Mouse (Mus musculus) splenic B cell, adult 2 months (primary cell): ENCODE measurements around the gene Fez2.

ENCODE experiments used
- DNase-seq: peaks from one replicate; pipeline ENCODE4 v3.0.0-alpha.2; 2011; ENCODE audit warnings: low read depth, low spot score
- H3K27me3 ChIP-seq: 2 replicates; pipeline ENCODE4 v1.6.1; 2012; ENCODE audit warnings: mild to moderate bottlenecking, low read length, moderate library complexity, mixed read lengths; ENCODE audit not compliant: control insufficient read depth, poor library complexity, insufficient read depth, severe bottlenecking
- H3K36me3 ChIP-seq: 2 replicates; pipeline ENCODE4 v1.6.1; 2012; ENCODE audit warnings: mild to moderate bottlenecking, low read length, moderate library complexity, mixed read lengths; ENCODE audit not compliant: control insufficient read depth, poor library complexity, insufficient read depth, severe bottlenecking

The Fez2 gene

DNA sequence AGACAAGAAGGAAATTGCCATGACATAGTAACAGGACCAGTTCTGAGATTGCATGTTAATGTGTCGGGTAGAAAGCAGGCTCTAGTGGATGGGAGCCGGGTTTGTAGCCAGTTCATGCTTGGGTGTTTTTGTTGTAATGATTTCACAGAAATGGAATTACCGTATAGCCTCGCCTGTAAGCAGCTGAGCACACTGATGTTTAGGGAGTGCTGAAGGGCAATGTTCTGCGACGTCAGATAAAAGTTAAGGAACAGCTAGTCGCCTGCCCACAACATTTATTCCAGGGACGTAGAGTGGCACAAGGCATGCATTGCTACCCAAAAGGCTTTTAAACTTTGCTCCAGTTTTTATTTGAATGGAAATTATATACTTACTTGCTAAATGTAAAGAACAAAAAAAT is 86.5 kb downstream of the Fez2 start:
- Histone ChIP-seq H3K36me3 (no peaks in the 10 kb centered on the region), H3K27me3 (peaks cover 2% of the 10 kb centered on the region; the same call in 1 of the 2 replicates)
- DNase-seq = no peak

DNA sequence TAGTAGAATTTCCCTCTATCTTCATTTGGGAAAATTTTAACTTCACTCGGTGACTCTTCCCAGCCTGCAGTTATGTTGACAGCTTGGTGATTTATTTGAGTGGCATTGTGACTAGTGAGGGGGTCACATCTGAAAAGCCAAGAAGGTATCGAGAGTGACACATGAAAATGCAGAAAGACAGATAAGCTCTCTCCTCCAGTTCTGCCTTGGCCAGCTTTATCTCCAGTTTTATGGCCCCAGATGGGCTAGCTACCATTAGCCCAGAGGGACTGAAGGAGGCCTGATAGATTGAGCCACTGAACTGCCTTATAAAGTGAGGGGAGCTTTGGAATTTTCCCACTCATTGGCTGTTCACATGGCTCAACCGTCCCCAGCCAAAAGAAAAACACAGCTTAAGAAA is 89.7 kb downstream of the Fez2 start:
- no peak for DNase-seq
- no peaks in the 10 kb centered on the region for H3K36me3 ChIP-seq
- no peaks in the 10 kb centered on the region for H3K27me3 ChIP-seq

DNA sequence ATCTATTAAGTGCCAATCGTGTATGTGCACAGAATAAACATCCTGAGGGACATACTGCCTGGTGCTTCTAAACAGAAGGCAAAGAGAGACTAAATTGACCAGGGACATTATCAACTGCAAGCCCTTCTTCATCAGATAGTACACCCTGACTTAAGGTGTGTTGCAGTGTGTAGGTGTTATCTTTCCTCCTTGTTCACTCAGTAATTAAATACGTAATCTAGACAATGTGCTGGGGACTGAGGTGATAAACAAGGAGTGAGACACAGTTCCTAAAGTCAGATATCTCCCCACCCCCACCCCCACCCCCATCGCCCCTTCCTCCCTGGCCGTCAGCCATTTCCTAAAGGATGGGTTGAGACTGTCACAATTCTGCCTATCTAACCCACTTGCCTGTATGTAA is 90.8 kb downstream of the Fez2 start:
- H3K27me3 ChIP-seq = no peaks in the 10 kb centered on the region
- H3K36me3 ChIP-seq = no peaks in the 10 kb centered on the region
- DNase-seq = no peak

DNA sequence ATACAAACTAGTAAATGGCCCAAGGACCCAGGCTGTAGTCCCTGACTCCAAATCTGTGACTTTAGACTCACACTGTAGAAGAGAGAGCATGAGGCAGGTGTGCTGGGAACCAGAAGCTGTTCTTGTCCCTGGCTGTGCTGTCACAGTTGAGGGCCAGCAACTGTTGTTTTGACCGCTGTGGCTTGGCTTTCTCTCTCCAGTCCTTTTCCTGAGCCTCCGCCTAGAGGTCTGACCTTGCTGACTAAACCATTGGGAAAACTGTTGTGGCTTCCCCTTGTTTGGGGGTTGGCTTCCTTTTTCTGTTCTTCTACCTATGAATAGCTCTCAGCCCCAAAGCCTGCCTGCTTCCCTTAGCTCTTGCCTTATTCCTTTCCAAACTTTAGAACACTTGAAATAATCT is 91.6 kb downstream of the Fez2 start:
- H3K27me3 ChIP-seq = no peaks in the 10 kb centered on the region
- no peak for DNase-seq
- no peaks in the 10 kb centered on the region for H3K36me3 ChIP-seq

DNA sequence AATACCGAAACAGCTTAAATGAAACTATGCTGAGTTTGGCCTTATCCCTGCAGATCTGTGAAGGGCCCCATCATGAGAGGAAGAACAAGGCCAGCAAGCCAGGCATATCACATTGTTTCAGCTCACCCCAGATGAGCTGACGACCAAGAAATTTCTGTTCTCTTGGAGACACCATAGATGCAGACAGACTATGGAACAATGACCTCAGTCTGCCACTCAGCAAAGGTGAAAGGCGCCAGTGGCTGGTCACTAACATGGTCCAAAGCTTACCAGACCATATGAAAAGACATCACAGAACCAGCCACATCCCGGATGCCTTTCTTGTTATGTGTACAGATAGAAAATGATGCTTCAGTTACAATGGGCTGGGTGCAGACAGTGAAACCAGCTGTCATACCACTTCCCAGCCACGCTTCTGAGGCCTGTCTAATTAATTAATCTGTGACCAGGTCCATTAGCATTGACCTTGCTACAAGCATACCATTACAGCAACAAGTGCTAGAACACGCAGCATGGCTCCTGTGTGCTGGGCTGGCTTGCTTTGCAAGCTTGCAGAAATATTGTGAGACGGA is 92.1 kb downstream of the Fez2 start:
- no peaks in the 10 kb centered on the region for H3K36me3 ChIP-seq
- DNase-seq = no peak

DNA sequence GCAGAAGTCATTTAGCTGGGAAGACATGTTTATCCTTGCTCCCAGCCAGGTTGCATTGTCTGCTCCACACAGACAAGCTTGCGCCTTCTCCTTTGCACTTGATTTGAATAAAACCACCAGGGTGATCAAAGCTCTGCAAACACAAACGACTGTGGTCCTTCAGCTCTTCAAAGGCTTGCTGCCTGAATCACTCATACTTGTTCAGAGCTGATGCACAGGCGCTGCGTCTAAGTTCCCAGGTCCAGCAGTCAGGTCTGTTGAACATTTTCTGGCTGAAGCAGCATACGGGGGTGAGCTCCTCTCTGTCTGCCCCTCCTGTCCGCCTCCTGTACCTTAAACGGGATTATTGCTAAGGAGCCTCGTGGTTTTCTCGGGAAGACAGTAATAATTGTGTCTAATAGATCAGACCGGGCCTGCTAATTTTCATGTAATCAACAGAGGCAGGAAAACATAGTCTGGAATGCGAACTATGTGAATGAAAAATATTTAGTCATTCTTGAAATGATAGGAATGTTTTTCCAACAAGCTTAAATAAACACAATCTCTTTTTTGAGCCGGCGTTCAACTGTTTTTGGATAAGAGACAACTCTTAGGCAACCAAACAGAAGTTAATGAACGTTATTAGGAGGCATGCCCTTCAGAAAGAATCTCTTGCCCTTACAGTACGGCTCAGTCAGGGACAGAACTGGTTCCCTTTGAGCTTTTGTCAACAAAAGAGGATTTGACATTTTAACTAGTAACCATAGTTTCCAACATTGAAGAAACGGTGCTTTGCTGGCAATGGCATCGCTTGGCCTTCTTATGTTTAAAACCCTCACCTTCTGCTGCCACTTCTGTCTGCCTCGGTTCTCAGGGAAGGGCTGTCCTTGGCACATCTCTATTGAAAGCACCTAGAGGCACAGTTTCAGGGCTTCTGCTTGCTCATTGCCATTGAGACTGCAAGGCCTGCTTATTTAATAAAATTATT is 95.3 kb downstream of the Fez2 start:
- Histone ChIP-seq H3K36me3 (no peaks in the 10 kb centered on the region), H3K27me3 (no peaks in the 10 kb centered on the region)
- DNase-seq = no peak

More for the DNA sequence above, 92.1 kb downstream of the Fez2 start:
- H3K27me3 ChIP-seq = no peaks in the 10 kb centered on the region

DNA sequence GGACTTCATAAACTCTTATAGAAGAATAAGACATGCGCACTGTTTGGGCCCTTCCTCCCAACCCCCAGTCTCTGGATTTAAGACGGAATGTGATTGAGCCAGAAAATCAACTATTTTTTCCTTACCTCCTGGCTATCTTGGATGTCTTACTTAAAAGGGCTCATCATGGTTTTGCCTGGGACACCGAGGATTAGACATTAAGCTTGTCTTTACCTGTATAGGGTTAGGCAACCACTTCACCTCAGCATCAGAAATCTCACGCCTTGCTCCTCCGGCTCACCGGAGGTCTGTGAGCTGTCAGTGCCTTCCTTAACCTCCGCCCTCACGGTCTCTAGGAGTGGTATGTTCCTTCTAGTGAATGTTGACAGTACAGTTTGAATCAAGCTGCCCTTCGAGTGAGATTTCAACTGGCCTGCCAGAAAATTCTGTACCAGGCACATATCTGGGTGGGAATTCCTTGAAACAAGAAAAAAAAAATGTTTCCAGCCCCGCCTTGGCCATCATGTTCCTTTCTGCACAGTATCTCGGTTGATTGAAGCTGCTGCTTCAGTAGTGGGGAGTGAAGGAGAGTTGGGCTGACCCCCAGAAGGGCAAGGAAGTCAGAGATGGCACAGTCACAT is 96.6 kb downstream of the Fez2 start:
- no peaks in the 10 kb centered on the region for H3K27me3 ChIP-seq
- no peaks in the 10 kb centered on the region for H3K36me3 ChIP-seq
- DNase-seq = no peak
